Mouse (Mus musculus): ENCODE results near the gene Aldh5a1.

- TF ChIP-seq CTCF (IDR thresholded peaks at IDR 0.05; ENCODE audit: control insufficient read depth, insufficient read depth, insufficient replicate concordance, low read depth, low read length) (no peak), POLR2A (IDR thresholded peaks at IDR 0.05; ENCODE audit: control insufficient read depth, low read depth, low read length) (no peak)
Measured at GRCm38 (mm10) chr13:24923991-24924390, 13.5 kb downstream of the Aldh5a1 start.

Data from testis, adult 2 months (tissue).